In the genomic region with DNA sequence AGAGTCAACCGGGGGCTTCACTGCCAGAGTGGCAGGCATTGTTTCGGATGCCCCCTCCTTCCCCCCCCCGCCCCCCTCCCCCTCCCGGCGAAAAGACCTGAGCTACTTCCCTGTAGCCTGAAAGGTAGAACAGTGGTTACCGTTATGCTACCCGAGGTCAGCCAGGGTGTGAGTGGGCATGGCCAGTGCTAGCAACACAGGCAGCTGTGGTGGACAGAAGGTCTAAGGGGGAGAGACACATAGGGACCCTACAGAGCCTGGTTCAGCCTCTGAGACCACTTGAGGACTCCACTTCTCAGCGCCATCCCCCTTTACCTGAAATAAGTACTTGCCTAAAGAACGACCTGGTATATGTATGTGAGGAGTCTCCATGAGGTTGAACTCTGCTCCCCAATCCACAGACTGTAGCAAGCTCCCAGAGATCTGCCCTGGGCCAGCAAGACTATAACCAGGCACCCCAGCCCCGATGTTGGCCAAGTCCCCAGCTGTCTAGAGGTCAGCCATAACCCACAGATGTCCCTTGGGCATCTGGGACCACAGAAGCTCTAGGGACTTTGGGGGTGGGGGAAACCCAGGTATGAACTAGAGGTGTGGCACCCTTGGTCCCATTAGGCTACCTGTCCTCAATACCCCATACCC, we compare ENCODE assay signal across 8 mouse cellular contexts.
A peak's percentile ranks its signal among the peaks of the same experiment; 100 is the strongest.
DNase-seq lines count a peak whose midpoint lies in the region; ATAC-seq and TF ChIP-seq lines count a peak whose summit lies in the region.

No protein-coding gene starts in this region.

- 27% methylated on average over 9 of the region's 10 CpGs for WGBS in kidney, embryonic 15.5 days
- 30% methylated on average over 10 of the region's 10 CpGs for WGBS in embryonic facial prominence, embryonic 13.5 days
- WGBS in intestine, embryonic 16.5 days: 33% methylated on average over 10 of the region's 10 CpGs

- no peak overlapping the region for H3ac ChIP-seq in myocyte (ENCODE audit: control insufficient read depth, insufficient read length)

- H3K27me3 ChIP-seq in kidney, embryonic 15.5 days: no peaks in the 10 kb centered on the region
- no peaks in the 10 kb centered on the region for H3K27me3 ChIP-seq in embryonic facial prominence, embryonic 13.5 days
- 0 out of 2 replicates have a peak, but pooled peaks cover 6% of the 10 kb centered on the region for H3K27me3 ChIP-seq in intestine, embryonic 16.5 days (replicated peaks; ENCODE audit: control insufficient read depth, insufficient read depth, low read length)
- H3K27me3 ChIP-seq in myocyte (ENCODE audit: control insufficient read depth, insufficient read depth, insufficient read length): no peaks in the 10 kb centered on the region

- no peaks in the 10 kb centered on the region for H3K36me3 ChIP-seq in kidney, embryonic 15.5 days
- no peaks in the 10 kb centered on the region for H3K36me3 ChIP-seq in embryonic facial prominence, embryonic 13.5 days
- no peaks in the 10 kb centered on the region for H3K36me3 ChIP-seq in intestine, embryonic 16.5 days (ENCODE audit: control insufficient read depth, insufficient read depth, low read length)
- no peaks in the 10 kb centered on the region for H3K36me3 ChIP-seq in myocyte (ENCODE audit: control insufficient read depth, insufficient read depth)

- peak; percentile 31 for ATAC-seq in kidney, embryonic 15.5 days (replicated peaks; ENCODE audit: low FRiP score)
- ATAC-seq in embryonic facial prominence, embryonic 13.5 days (ENCODE audit: insufficient number of reproducible peaks, insufficient read depth, low FRiP score, low TSS enrichment, low read depth): no peak
- peak; percentile 52; the same call in 1 of the 2 replicates for ATAC-seq in intestine, embryonic 16.5 days

- H3K27ac ChIP-seq in kidney, embryonic 15.5 days: peak overlapping the region; percentile 84
- peak overlapping the region; percentile 92 for H3K27ac ChIP-seq in embryonic facial prominence, embryonic 13.5 days
- H3K27ac ChIP-seq in intestine, embryonic 16.5 days (ENCODE audit: low read length): peak overlapping the region; percentile 90

- H3K9me3 ChIP-seq in kidney, embryonic 15.5 days (replicated peaks): no peaks in the 10 kb centered on the region
- H3K9me3 ChIP-seq in embryonic facial prominence, embryonic 13.5 days: no peaks in the 10 kb centered on the region
- no peaks in the 10 kb centered on the region for H3K9me3 ChIP-seq in intestine, embryonic 16.5 days (ENCODE audit: control insufficient read depth, low read length)

- no peaks in the 10 kb centered on the region for H3K79me2 ChIP-seq in myocyte (ENCODE audit: control insufficient read depth, insufficient read depth)

- DNase-seq in kidney, postnatal 4 days: no peak
- DNase-seq in ovary, postnatal 14 days (ENCODE audit: low spot score): no peak
- no peak for DNase-seq in thymus, adult 18-20 months
- DNase-seq in natural killer cell, adult 2 months (ENCODE audit: low spot score in 2 of 2): no peak

- peaks cover 36% of the 10 kb centered on the region for H3K4me1 ChIP-seq in kidney, embryonic 15.5 days
- peaks cover 45% of the 10 kb centered on the region for H3K4me1 ChIP-seq in embryonic facial prominence, embryonic 13.5 days
- H3K4me1 ChIP-seq in intestine, embryonic 16.5 days (ENCODE audit: control insufficient read depth, insufficient read depth, low read length): peaks cover 6% of the 10 kb centered on the region

- peak overlapping the region; percentile 80 for H3K4me2 ChIP-seq in kidney, embryonic 15.5 days
- H3K4me2 ChIP-seq in embryonic facial prominence, embryonic 13.5 days: peak overlapping the region; percentile 85
- peak overlapping the region; percentile 93 for H3K4me2 ChIP-seq in intestine, embryonic 16.5 days (ENCODE audit: low read depth, low read length)
- peak overlapping the region; percentile 85 for H3K4me2 ChIP-seq in myocyte (ENCODE audit: low read depth)

- peak overlapping the region; percentile 68 for H3K9ac ChIP-seq in kidney, embryonic 15.5 days
- H3K9ac ChIP-seq in embryonic facial prominence, embryonic 13.5 days: peak overlapping the region; percentile 89
- H3K9ac ChIP-seq in intestine, embryonic 16.5 days (ENCODE audit: low read depth, low read length): peak overlapping the region; percentile 91

- peak overlapping the region; percentile 53 for H3K4me3 ChIP-seq in kidney, embryonic 15.5 days (replicated peaks)
- peak overlapping the region; percentile 52 for H3K4me3 ChIP-seq in embryonic facial prominence, embryonic 13.5 days
- peak overlapping the region; percentile 61 for H3K4me3 ChIP-seq in intestine, embryonic 16.5 days (ENCODE audit: low read length)
- H3K4me3 ChIP-seq in myocyte: peak overlapping the region; percentile 36

- TF ChIP-seq POLR2A in myocyte (IDR thresholded peaks at IDR 0.05; ENCODE audit: insufficient read length, low read depth): no peak

TF ChIP-seq in myocyte, 11 proteins besides CTCF, POLR2A, EP300 and RAD21:
- TF ChIP-seq CEBPB (IDR thresholded peaks at IDR 0.05; ENCODE audit: insufficient read depth, poor library complexity, severe bottlenecking): no peak
- TF ChIP-seq SRF (IDR thresholded peaks at IDR 0.05; ENCODE audit: control insufficient read depth, insufficient read length, low read depth): no peak
- no peak for TF ChIP-seq POLR2AphosphoS2 (IDR thresholded peaks at IDR 0.05; ENCODE audit: insufficient read length, low read depth)
- no peak for TF ChIP-seq MYOG (IDR thresholded peaks at IDR 0.05; ENCODE audit: control insufficient read depth in 1 of 3, insufficient read depth in 1 of 3, insufficient read length in 2 of 3, low read depth in 2 of 3)
- TF ChIP-seq MAX (IDR thresholded peaks at IDR 0.05; ENCODE audit: low read depth): no peak
- TF ChIP-seq REST (IDR thresholded peaks at IDR 0.05; ENCODE audit: insufficient read depth, insufficient read length): no peak
TF ChIP-seq in myocyte: peak in this region for 0.
